Mouse (Mus musculus) testis, adult 2 months (tissue): ENCODE results near the gene Strn. TPM values are rescaled to one million over a fixed set of nuclear protein-coding genes. Genes with fewer than 3 reads are reported as not detected.

Source experiments
- H3K27ac ChIP-seq: fragments of 200-500 bp; 2 replicates; pipeline ENCODE4 v1.5.1; 2012; ENCODE audit warnings: low read depth, low read length; ENCODE audit not compliant: control insufficient read depth, insufficient read depth
- H3K27me3 ChIP-seq: fragments of 200-500 bp; 2 replicates; pipeline ENCODE4 v1.6.1; 2012; ENCODE audit warnings: mild to moderate bottlenecking, low read length, moderate library complexity; ENCODE audit not compliant: control insufficient read depth, insufficient read depth
- H3K36me3 ChIP-seq: fragments of 200-500 bp; 2 replicates; pipeline ENCODE4 v1.6.1; 2012; ENCODE audit warnings: mild to moderate bottlenecking, low read length; ENCODE audit not compliant: control insufficient read depth, insufficient read depth
- H3K4me1 ChIP-seq: fragments of 200-500 bp; 2 replicates; pipeline ENCODE4 v1.6.1; 2012; ENCODE audit warnings: low read length; ENCODE audit not compliant: control insufficient read depth, insufficient read depth
- H3K4me3 ChIP-seq: fragments of 200-500 bp; 2 replicates; pipeline ENCODE4 v1.5.1; 2012; ENCODE audit warnings: low read depth, mild to moderate bottlenecking, low read length, moderate library complexity, mixed read lengths; ENCODE audit not compliant: control insufficient read depth
- CTCF ChIP-seq: fragments of 200-500 bp; IDR thresholded peaks from 2 replicates; pipeline ENCODE4 v1.5.1; 2012; ENCODE audit warnings: low read depth, mild to moderate bottlenecking, inconsistent platforms, low read length, moderate library complexity; ENCODE audit not compliant: control insufficient read depth, insufficient read depth, insufficient replicate concordance
- POLR2A ChIP-seq: fragments of 200-500 bp; IDR thresholded peaks from 2 replicates; pipeline ENCODE4 v1.6.1; 2012; ENCODE audit warnings: low read depth, mild to moderate bottlenecking, inconsistent platforms, low read length, moderate library complexity; ENCODE audit not compliant: control insufficient read depth
- polyA plus RNA-seq: library from polyadenylated mRNA; depleted of rRNA; stranded (reverse); fragments of >200 nt; gene quantifications from 2 replicates; pipeline ENCODE4 v1.2.3, GENCODE M21; 2012

Gene Strn
- polyA plus RNA-seq, 1 experiment, result 7.9 TPM

- Histone ChIP-seq H3K36me3 (no peaks in the 10 kb centered on the region), H3K4me3 (peak overlapping the region; percentile 14), H3K27ac (peak overlapping the region; percentile 57), H3K27me3 (no peaks in the 10 kb centered on the region), H3K4me1 (peaks cover 3% of the 10 kb centered on the region)
- no peak for TF ChIP-seq CTCF
- TF ChIP-seq POLR2A, result no peak
Observed at GRCm38 (mm10) chr17:78640387-78640786, 96.6 kb downstream of the Strn start.

GRCm38 (mm10) chr17:78639099-78639498, 97.9 kb downstream of the Strn start:
- H3K4me3 ChIP-seq, result no peak overlapping the region
- TF ChIP-seq CTCF (no peak), POLR2A (no peak)
- no peaks in the 10 kb centered on the region for H3K36me3 ChIP-seq
- H3K4me1 ChIP-seq, result peaks cover 3% of the 10 kb centered on the region
- H3K27ac ChIP-seq, result no peak overlapping the region
- no peaks in the 10 kb centered on the region for H3K27me3 ChIP-seq

GRCm38 (mm10) chr17:78637140-78637539, 99.9 kb downstream of the Strn start:
- no peaks in the 10 kb centered on the region for H3K36me3 ChIP-seq
- TF ChIP-seq POLR2A, result no peak
- no peak for TF ChIP-seq CTCF
- peaks cover 3% of the 10 kb centered on the region for H3K4me1 ChIP-seq
- no peak overlapping the region for H3K4me3 ChIP-seq
- no peak overlapping the region for H3K27ac ChIP-seq
- no peaks in the 10 kb centered on the region for H3K27me3 ChIP-seq

GRCm38 (mm10) chr17:78635616-78636015, 101.4 kb downstream of the Strn start:
- TF ChIP-seq CTCF (no peak), POLR2A (no peak)
- Histone ChIP-seq H3K4me1 (peaks cover 3% of the 10 kb centered on the region), H3K27ac (no peak overlapping the region), H3K36me3 (no peaks in the 10 kb centered on the region), H3K4me3 (no peak overlapping the region), H3K27me3 (no peaks in the 10 kb centered on the region)

GRCm38 (mm10) chr17:78624941-78625340, 112.1 kb downstream of the Strn start:
- TF ChIP-seq POLR2A (no peak), CTCF (no peak)
- Histone ChIP-seq H3K27me3 (no peaks in the 10 kb centered on the region), H3K27ac (no peak overlapping the region), H3K4me1 (no peaks in the 10 kb centered on the region), H3K36me3 (no peaks in the 10 kb centered on the region; the same call in 1 of the 2 replicates), H3K4me3 (no peak overlapping the region)

- no peak overlapping the region for H3K27ac ChIP-seq
- H3K4me3 ChIP-seq, result no peak overlapping the region
- H3K36me3 ChIP-seq, result no peaks in the 10 kb centered on the region; the same call in 1 of the 2 replicates
- no peaks in the 10 kb centered on the region for H3K4me1 ChIP-seq
- no peaks in the 10 kb centered on the region for H3K27me3 ChIP-seq
- TF ChIP-seq POLR2A (no peak), CTCF (no peak)
Observed at GRCm38 (mm10) chr17:78621863-78622262, 115.1 kb downstream of the Strn start.

GRCm38 (mm10) chr17:78620740-78621139, 116.3 kb downstream of the Strn start:
- H3K4me3 ChIP-seq, result no peak overlapping the region
- TF ChIP-seq POLR2A (no peak), CTCF (no peak)
- no peaks in the 10 kb centered on the region for H3K4me1 ChIP-seq
- H3K27ac ChIP-seq, result no peak overlapping the region
- H3K27me3 ChIP-seq, result no peaks in the 10 kb centered on the region
- no peaks in the 10 kb centered on the region; the same call in 1 of the 2 replicates for H3K36me3 ChIP-seq

GRCm38 (mm10) chr17:78619981-78620380, 117.0 kb downstream of the Strn start:
- Histone ChIP-seq H3K27me3 (no peaks in the 10 kb centered on the region), H3K4me1 (no peaks in the 10 kb centered on the region), H3K4me3 (no peak overlapping the region), H3K27ac (no peak overlapping the region), H3K36me3 (no peaks in the 10 kb centered on the region; the same call in 1 of the 2 replicates)
- no peak for TF ChIP-seq POLR2A
- no peak for TF ChIP-seq CTCF
